Mouse (Mus musculus): ENCODE data around the gene Mpp5.

Mpp5 gene

DNA sequence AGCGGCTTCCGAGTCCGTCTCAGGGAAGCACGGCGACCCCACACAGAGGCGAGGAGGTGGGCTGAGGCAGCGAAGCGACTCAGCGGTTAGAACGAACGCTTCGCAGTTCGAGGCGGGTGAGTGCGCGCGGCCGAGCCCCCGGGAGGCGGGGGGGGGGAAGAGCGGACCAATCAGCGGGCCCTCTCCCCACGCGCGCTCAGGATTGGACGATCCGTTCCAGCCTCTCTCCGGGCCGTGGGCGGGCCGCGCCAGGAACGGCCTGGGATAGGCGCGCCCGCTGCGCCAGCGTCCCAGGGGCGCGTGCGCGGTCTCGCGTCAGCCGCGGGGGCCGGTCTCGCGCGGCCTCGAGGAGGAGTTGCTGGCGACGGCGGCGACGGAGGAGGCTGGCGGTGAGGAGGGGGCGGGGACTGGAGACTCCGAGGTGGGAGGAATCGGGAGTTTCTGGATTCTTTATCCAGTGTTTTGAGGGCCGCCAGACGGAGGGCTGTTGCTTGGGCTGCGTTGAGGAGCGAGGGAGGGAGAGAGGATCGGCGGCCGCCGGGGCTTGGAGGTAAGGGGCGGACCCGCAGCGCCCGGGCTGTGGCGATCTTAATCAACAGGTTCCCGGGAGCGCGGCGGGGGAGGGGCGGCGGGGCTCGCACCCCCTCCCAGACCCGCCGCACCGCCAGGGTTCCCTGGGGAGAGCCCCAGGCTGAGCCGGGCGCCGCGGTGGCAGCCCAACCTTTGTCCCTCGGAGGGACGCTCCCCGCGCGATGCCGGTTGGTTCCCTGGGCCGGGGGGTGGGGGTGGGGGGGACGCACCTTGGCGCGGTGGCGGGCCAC lies at the start of gene Mpp5:
Mpp5 (plus strand) TSS at position 351 of the 821 bp plus-strand sequence.
- DNase-seq (ENCODE audit: extremely low spot score), result peak; percentile 95

DNA sequence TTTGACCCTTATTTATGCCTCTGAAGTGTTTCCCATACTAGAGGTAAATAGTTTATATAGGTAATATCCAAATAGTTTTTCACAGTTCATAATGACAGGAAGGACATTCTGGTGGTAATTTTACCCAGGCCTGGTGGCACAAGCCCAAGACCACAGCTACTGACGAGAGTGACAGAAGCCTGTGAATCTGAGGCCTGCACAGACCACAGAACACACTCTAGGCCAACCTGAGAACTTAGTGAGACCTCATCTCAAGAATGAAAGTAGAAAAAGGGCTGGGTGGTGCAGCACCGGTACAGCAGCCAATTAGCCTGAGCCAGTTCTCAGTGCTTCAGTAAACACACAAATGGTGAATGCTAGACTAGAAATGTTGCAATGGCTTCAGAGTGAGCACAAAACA lies 30.9 kb upstream of the Mpp5 start:
- no peak for DNase-seq (ENCODE audit: extremely low spot score)

DNA sequence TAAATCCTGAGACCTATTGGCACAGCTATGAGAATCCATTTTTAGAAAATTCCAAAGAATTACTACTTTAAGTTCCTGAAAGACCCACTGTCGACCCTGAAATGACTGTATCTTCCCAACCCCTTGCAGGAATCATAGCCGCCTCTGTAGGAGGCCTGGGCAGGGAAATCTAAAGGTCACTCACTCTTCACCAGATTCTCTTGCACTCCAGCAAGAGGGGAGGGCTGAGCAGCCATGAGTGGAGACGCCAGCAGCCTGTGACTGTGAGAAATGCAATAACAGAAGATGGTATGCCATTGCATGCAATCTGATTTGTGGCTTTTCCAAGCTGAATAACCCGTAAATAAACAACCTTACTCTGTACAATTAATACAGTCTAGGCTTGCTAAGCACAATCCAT lies 21.0 kb upstream of the Mpp5 start:
- DNase-seq (ENCODE audit: extremely low spot score), result no peak

DNA sequence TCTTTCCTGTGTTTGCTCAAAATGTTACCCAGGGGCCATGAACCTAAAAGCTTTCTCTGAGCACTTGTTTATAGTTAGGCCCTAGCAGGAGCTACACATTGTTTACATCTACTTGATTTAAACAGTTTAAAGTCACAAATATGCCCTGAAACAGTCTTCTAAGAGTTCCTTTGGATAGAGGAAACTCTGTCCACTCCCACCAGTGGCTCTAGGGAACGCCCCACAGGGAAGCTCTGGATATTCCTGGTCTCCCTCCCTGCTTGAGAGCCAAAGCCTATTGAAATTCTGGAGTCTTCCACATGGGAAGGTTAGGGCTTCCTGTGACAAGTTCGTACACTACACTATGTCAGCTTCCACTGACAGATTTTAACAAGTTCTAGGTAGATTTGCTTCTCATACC lies 9.1 kb upstream of the Mpp5 start:
- no peak for DNase-seq (ENCODE audit: extremely low spot score)

DNA sequence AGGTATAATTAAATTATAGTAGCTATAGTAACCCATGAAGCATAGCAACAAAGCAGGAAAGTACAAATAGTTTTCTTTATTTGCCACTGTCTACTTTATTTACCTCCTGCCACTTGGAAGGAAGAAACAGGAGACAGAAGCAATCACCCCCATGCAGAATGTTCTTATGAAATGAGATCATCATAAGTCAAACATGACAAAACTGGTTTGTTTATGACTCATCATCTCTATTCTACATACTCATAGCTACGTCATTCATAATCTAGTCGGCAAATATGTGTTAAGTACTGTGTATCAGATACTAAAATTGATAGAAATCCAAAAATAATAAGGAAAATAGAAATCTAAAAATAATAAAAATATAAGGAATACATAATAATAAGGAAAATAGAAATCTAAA lies 8.4 kb upstream of the Mpp5 start:
- DNase-seq (ENCODE audit: extremely low spot score), result no peak

DNA sequence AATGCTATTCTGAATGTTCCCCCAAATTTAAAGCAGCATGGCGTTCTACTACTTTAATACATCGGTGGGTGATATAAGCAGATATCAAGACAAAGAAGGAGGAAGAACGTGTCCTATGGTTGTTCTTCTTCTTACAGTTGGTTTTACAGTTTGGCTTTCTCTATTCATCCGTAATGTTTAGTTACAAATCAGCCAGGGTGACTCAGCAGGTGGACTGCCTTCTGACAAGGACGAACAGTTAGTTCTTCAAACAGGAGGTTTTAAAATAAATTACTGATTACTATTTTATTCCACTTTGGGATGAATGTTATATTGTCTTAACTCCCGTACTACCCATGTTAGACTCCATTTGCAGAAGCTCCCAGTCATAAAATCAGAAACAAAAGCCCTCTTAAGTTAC lies 2.5 kb upstream of the Mpp5 start:
- DNase-seq (ENCODE audit: extremely low spot score), result no peak

DNA sequence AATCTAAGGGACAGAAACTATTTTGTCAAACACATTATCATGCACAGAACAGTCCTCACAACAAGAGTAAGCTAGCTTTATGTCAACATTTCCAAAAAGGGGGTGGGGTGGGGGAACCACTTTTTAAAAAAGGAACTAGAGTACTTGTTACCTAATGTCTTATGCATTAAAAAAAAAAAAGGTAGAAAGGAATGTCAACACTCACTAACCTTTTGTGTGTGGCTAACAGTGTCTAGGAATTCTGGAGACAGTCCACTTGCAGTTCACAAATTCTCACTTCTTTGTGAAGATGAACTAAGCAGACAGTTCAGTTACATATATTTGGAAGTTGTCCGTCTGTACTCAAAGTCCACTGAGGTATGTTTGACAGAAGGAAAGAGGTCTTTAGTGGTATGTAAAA lies 1.3 kb upstream of the Mpp5 start:
- DNase-seq (ENCODE audit: extremely low spot score), result no peak

DNA sequence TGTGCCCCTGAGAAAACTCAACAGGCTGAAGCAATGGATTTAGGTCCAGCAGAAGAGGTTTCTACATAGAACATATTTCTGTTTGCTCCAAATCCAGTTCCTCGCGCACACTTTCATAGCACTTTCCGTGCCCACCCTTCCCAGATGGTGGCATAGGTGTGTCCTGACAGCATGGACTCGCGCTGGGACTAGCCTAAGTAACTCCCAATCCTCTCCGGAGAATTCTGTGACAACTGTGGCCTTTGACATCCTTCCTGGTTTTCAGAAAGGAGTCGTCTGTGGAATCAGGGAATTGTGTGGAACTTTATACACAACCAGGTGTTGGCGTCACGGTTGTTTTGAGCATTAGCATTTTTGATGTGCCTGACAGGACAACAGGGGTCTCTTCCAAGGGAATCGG lies 594 bp upstream of the Mpp5 start:
- no peak for DNase-seq (ENCODE audit: extremely low spot score)

DNA sequence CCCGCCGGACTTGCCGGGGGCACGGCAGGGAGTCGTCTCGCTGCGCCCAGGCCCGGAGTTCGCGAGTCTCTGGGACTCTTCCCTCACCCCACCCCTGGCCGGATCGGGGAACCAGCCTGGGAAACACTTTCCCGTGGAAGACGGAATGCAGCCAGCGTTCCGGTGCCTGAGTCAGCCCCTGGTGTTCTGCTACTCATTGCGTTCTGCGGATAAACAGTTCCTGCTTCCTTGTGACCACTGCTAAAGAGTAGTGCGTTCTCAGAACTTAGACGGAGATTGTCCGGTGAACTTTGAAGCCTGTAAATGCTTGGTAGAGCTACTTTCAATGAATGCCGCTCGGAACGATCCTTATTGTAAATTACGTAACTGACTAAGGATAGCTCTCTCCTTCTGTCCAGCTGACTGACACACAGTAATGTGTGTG lies 683 bp downstream of the Mpp5 start:
- DNase-seq (ENCODE audit: extremely low spot score), result peak; percentile 74

DNA sequence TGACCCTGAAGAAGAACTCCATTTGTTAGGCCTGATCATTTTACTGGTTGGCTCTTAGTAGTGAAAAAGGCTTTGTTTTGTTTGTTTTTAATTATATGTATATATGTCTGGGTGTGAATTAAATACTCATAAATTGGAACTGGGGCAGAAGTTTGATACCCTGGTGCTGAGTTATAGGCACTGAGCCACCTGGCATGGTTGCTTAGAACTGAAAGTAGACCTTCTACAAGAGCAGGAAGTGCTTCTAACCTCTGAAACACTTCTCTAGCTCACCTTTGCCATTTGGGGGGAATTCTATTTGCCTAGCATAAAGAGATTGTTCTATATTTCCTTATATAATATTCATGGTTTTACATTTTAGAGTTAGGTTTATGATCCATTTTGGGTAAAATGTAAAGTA lies 13.3 kb downstream of the Mpp5 start:
- no peak for DNase-seq (ENCODE audit: extremely low spot score)

DNA sequence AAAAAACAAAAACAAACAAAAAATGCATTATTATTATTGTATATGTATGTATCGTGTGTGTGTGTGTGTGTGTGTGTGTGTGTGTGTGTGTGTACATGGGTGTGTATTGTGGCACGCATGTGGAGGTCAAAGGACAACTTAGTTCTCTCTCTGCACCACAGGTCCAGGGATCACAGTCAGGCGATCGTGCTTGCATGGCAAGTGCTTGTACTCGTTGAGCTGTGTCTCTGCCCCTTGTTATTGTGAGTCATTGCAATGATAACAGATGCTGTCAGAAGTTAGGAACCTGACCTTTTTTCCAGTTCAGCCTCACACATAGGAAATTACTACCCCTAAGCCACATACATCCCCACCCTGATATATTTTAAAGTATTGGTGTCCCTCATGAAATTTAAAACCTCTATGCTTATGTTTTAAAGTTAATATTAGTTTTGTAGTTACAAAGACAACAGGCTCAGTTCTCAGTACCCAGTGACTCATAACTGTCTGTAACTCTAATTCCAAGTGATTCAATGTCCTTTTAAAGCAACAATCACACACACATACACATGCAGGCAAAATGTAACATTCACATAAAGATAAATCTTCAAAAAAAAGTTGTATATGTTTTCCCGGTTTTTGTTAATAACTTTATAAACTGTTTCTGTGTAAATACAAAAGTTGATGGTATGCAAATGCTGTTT lies 20.5 kb downstream of the Mpp5 start:
- DNase-seq (ENCODE audit: extremely low spot score), result no peak

DNA sequence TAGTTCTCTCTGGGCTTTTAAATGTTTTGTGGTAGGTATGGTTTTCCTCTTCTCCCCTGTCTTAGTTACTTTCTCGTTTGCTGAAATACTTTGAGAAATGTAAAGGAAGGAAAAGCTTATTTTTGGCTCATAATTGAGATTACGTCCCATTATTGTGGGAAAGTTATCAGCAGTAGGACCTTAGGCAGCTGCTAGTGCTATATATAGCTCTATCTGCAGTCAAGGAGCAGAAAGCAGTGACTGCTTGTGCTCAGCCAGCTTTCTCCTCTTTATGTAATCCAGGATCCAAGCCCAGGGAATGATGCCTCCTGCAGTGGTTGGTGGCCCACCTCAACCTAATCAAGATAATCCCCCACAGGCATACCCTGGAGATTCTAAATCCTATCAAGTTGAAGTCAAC lies 24.5 kb downstream of the Mpp5 start:
- DNase-seq (ENCODE audit: extremely low spot score), result no peak

DNA sequence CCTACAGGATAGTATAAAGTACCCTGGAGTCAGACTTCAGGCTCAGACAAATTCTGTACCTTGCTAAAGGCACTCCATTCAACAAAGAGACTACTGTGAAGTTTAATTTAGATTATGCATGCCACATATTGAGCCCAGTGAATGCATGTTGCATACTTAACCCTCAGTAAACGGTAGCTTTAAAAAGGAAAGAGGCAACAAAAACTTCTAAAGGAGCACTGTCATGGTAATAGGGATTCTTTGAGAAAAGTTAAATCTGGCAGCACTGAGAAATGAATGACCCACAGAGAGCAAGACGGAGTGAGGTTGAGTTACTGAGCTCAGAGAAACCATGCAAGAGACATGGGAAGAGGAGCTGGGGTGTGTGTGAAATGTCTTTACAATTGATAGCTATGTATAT lies 29.2 kb downstream of the Mpp5 start:
- DNase-seq (ENCODE audit: extremely low spot score), result peak; percentile 13

DNA sequence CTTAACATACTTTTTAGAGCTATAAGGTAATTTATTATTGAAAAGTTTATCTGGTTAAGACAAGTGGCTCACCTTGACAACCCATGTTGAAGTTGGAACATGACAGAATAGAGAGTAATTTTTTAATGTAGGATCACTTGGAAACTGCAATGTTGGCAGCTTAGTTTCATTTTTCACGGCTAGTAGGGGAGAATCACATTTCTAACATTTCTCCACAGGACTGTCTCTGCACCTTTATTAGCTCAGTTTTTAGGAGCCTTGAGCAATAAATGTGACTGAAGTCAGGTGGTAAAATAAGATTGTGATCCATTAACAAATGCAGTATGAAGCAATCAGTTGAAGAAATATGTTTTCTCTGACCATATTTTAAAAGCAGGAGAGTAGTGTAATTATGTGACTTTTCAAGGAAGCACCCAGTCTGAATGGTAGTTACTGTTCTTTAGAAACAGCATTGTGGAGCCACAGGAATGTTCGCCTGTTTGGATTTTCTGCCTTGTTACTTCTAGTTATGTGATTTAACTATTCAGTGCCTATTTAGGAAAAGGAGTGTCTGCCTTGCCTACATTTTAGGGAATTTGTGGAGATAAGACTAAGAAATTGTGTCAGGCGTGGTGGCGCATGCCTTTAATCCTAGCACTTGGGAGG lies 29.8 kb downstream of the Mpp5 start:
- DNase-seq (ENCODE audit: extremely low spot score), result no peak

DNA sequence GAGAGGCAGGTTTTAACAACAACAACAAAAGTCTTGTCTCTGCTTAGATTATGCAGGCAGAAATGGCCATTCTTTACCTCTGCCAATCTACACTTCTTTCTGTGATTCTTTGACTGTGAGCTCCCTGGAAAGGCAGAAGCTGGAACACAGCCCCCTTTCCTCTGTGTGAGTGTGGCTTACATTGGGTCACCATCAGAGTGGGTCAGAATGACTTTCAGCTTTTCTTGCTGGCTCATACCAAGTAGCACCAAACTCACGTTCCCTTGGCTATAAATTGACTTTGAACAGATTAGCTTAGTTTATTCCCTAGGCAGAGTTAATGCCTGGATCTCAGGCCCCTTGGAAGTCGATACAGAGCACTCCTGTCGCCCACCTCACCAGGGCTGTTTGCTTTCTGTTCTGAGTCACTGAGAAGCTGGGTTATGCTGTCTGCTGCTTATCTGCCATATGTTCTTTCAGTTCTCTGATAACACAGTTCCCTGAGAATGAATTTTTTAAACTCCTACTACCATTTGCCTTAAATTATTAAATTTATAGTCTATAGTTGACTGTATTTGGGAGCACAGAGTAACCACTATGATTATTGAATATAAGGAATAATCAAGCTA lies 39.7 kb downstream of the Mpp5 start:
- DNase-seq (ENCODE audit: extremely low spot score), result no peak

DNA sequence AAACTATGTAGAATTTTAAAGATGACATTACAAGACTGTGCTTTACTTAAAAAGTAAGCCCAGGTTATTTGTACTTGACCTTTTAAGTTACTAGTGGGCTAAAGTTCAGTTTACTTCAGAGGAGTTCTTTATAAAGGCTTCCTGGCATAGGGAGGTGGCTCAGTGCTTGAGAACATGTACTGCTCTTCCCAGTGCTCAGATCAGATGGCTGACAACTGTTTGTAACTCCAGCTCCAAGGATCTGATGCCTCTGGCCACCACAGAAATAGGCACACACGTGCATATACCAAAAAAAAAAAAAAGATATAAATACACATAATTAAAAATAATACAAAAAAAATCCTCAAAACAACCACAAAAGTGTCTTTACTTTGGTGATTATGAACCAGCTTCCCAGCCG lies 42.1 kb downstream of the Mpp5 start:
- no peak for DNase-seq (ENCODE audit: extremely low spot score)

DNA sequence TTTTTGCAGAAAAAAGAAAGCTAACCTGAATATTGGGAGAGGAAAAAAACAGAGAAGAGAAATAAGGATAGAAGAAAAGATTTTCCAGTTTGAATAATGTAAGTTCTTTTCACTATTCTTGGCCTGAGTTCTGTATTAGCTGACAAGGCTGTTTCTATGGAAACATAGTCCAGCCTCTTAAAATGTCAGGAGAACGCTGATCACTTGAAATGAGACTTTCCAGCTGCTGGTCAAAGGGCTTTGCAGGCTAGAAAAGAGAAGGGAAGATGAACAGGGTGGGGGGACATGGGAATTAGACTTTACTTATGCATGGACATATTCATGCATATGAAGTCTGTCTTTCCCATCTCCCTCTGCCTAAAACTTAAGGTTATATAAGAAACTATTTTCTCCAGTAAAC lies 45.5 kb downstream of the Mpp5 start:
- DNase-seq (ENCODE audit: extremely low spot score), result no peak

DNA sequence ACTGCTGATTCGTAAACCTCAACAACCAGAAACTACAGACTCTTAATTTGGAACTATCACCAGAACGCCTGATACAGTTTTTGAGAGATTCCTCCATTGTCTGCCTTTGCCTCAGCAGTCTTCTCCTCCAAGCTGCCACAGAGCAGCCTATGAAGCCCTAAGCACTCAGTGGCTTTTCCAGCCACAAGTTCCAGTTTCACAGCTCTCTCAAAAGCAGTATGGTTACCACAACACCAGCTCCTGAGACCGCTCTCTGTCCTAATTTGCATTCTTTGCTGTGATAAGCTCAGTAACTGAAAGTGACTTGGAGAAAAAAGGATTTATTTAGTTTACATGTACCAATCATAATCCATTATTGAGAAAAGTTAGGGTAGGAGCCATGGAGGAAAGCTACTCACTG lies 51.3 kb downstream of the Mpp5 start:
- DNase-seq (ENCODE audit: extremely low spot score), result no peak

DNA sequence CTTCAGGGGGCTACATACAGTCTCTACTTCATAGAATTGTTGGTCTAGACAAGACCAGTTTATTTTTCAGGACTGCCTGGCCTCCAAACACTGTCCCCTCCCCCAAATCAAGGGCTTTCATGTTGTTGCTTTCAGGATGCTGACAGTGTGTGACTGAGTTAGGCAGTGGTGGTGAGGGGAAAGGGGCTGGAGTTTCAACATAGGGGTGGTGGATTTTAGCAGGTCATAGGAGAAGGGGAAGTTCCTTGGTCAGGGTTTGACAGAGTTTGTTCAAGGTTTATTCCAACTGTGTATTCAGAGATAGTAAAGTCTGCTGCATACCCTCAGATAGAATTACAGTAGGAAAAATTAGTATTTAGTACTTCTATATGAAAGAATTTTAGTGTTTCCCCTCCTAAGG lies 53.1 kb downstream of the Mpp5 start:
- no peak for DNase-seq (ENCODE audit: extremely low spot score)

DNA sequence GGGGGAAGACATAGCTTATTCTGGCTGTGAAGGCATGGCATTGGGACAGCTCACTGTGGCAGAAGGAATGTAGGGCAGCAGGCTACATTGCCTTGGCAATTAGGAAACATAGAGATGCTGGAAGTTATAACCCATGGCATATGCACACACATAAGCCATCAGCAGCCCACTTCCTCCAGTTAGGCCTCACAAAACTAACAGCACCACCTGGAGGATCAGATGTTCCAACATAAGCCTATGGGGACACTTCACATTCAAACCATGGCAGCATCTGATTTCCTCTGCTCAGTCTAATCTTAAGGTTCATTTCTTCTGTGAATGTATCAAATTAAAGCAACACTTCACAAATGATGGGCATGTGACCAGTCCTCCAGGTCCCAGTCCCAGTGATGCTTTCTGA lies 65.7 kb downstream of the Mpp5 start:
- DNase-seq (ENCODE audit: extremely low spot score), result no peak

DNA sequence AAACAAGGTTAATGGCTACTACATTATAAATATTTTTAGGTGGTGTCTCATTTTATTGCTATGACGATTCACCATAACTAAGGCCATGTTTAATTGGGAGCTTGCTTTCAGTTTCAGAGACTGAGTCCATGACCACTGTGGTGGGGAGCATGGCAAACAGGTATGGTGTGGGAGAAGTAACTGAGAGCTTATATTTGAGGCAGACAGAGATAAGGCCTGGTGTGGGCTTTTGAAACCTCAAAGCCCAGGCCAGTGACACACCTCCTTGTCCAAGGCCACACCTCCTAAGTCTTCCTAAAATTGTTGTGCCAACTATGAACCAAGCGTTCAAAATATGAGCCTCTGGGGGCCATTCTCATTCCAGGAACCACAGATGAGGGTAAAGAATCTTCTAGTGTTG lies 85.8 kb downstream of the Mpp5 start:
- no peak for DNase-seq (ENCODE audit: extremely low spot score)

DNA sequence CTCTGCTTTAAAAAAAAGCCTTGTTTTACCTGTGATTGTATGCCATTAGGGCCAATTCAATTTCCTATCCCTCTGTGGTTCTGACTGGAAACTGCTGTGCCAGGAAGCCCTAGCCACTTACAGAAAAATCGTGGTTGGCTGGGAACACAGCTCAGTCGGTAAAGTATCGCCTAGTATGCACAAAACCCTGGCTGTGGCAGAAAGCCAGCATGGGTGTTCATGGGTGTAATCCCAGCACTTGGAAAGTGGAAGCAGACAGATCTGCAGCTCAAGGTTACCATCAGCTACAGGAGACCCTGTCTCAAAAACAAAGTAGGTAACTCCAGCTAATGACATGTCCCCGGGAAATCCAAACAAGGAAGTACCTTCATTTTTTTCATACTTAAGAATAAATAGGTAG lies 91.2 kb downstream of the Mpp5 start:
- DNase-seq (ENCODE audit: extremely low spot score), result no peak

DNA sequence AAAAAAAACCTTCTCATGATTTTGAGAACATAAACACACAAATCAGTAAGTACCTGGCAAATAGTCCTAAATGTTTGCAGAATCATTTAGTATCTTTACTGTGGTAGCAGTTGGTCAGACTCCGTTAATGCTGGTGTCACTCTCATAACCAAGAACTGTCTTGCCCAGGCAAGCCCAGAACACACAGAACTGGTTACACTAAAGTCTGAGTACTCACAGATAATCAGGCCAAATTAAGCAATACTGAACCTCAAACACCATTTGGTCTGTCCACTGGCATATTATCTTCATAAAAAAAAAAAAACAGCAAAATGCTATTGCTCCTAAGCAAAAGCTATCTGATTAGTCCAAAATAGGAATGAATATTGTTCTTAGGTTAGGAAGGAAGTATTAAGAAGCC lies 93.7 kb downstream of the Mpp5 start:
- DNase-seq (ENCODE audit: extremely low spot score), result no peak

Measured in embryo, embryonic 9.5 days (tissue).